17 mouse cellular contexts compared by ENCODE assay signal in the genomic region with DNA sequence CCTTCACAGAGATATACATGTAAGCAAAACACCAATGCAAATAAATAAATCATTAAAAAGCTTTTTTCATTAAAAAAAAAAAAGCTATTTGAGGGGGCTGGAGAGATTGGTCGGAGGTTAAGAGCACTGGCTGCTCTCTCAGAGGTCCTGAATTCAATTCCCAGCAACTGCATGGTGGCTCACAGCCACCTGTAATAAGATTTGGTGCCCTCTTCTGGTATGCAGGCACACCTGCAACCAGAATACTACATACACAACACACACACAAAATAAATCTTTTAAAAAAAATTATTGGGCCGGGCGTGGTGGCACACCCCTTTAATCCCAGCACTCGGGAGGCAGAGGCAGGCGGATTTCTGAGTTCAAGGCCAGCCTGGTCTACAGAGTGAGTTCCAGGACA. TPM values are rescaled to one million over a fixed set of nuclear protein-coding genes. Genes with fewer than 3 reads are reported as not detected.
A peak's percentile ranks its signal among the peaks of the same experiment; 100 is the strongest.
DNase-seq lines count a peak whose midpoint lies in the region; ATAC-seq and TF ChIP-seq lines count a peak whose summit lies in the region.
"Had no signal": no experiment of that assay in that cellular context is flagged by ENCODE, and none has a peak within 500 bp of the region (broad histone marks: within the 10 kb centered on the region; RNA-seq: fewer than 3 reads in every experiment).

No protein-coding gene starts in this region.

- no peak overlapping the region for H3K9ac ChIP-seq in ES-Bruce4 (ENCODE audit: low read depth, poor library complexity, severe bottlenecking)
- H3K9ac ChIP-seq: hindbrain, embryonic 12.5 days; limb, embryonic 15.5 days had no signal

- H3K36me3 ChIP-seq in ES-Bruce4 (ENCODE audit: control insufficient read depth, insufficient read depth, low read length, poor library complexity, severe bottlenecking): peaks cover 79% of the 10 kb centered on the region

- peak; percentile 13 for DNase-seq in embryo, embryonic 11 days
- no peak for DNase-seq in embryo, embryonic 9.5 days (ENCODE audit: extremely low spot score)
- no peak for DNase-seq in left cerebral cortex, adult 2 months (ENCODE audit: extremely low spot score in 1 of 2, low spot score in 2 of 2)
- no peak for DNase-seq in left cerebral cortex, postnatal 4 days
- no peak for DNase-seq in cerebellum, adult 11 months
- DNase-seq: cerebellum, postnatal 25 days; kidney, adult 18-20 months; lung, postnatal 4 days; retina, postnatal 1 day; thymus, postnatal 36 days had no signal

- TF ChIP-seq EP300 in ES-Bruce4 (IDR thresholded peaks at IDR 0.05; ENCODE audit: insufficient read depth, low read depth, low read length): no peak

- intact Hi-C loops in left cerebral cortex, adult 2 months (cut with DNase I): no loop called here
- intact Hi-C loops in left cerebral cortex, postnatal 4 days (cut with DNase I): no loop called here

- no peaks in the 10 kb centered on the region for H3K9me3 ChIP-seq in ES-Bruce4 (replicated peaks; ENCODE audit: control insufficient read depth, insufficient read depth, low read length, poor library complexity, severe bottlenecking)
- H3K9me3 ChIP-seq: hindbrain, embryonic 12.5 days; limb, embryonic 15.5 days had no signal

- ATAC-seq in megakaryocyte, adult 5-6 weeks (ENCODE audit: poor library complexity, severe bottlenecking): no peak

- no peak overlapping the region for H3K4me3 ChIP-seq in left cerebral cortex, adult 2 months
- no peak overlapping the region for H3K4me3 ChIP-seq in ES-Bruce4 (ENCODE audit: low read depth, low read length)
- H3K4me3 ChIP-seq in bone marrow macrophage, adult 2 months (ENCODE audit: insufficient read depth, low read length): no peak overlapping the region
- H3K4me3 ChIP-seq: hindbrain, embryonic 12.5 days; limb, embryonic 15.5 days had no signal

- no peak overlapping the region for H3K27ac ChIP-seq in left cerebral cortex, adult 2 months
- no peak overlapping the region for H3K27ac ChIP-seq in ES-Bruce4 (ENCODE audit: insufficient read depth, low read length)
- H3K27ac ChIP-seq in bone marrow macrophage, adult 2 months (ENCODE audit: insufficient read depth, low read depth, low read length): no peak overlapping the region
- H3K27ac ChIP-seq: hindbrain, embryonic 12.5 days; limb, embryonic 15.5 days had no signal

- TF ChIP-seq POLR2A in ES-Bruce4 (IDR thresholded peaks at IDR 0.05; ENCODE audit: insufficient read depth, low read length): no peak
- TF ChIP-seq POLR2A in bone marrow macrophage, adult 2 months (IDR thresholded peaks at IDR 0.05; ENCODE audit: borderline replicate concordance, low read depth, low read length): no peak

- no peaks in the 10 kb centered on the region for H3K27me3 ChIP-seq in ES-Bruce4 (ENCODE audit: control insufficient read depth, insufficient read depth, low read length, poor library complexity, severe bottlenecking)
- H3K27me3 ChIP-seq: hindbrain, embryonic 12.5 days; limb, embryonic 15.5 days had no signal

- TF ChIP-seq CTCF in left cerebral cortex, adult 2 months (IDR thresholded peaks at IDR 0.05): peak; percentile 29
- TF ChIP-seq CTCF in ES-Bruce4 (IDR thresholded peaks at IDR 0.05; ENCODE audit: low read depth, low read length): peak; percentile 23
- peak; percentile 30; the same call in 1 of the 2 replicates for TF ChIP-seq CTCF in bone marrow macrophage, adult 2 months (IDR thresholded peaks at IDR 0.05; ENCODE audit: low read depth, low read length)

- no peaks in the 10 kb centered on the region for H3K4me1 ChIP-seq in ES-Bruce4 (ENCODE audit: control insufficient read depth, insufficient read depth, low read length)
- peaks cover 17% of the 10 kb centered on the region for H3K4me1 ChIP-seq in bone marrow macrophage, adult 2 months (ENCODE audit: control insufficient read depth, insufficient read depth, low read length)
- H3K4me1 ChIP-seq: hindbrain, embryonic 12.5 days; limb, embryonic 15.5 days had no signal

RNA-seq across cellular contexts. Expression of gene St13, which starts 13.6 kb away (rescaled TPM):
- total RNA-seq in left cerebral cortex, adult 2 months (2021): 100 to 1,000 TPM; 168 to 171 TPM
- 100 to 1,000 TPM; 188 to 193 TPM for total RNA-seq in left cerebral cortex, postnatal 4 days (2021)
- polyA plus RNA-seq in ES-Bruce4 (2011; ENCODE audit: insufficient read depth, insufficient read length, low read depth, missing spikeins): 696 and 796 TPM in 2 replicates
- polyA plus RNA-seq in bone marrow macrophage, adult 2 months (2012; ENCODE audit: insufficient read depth, insufficient read length, missing spikeins): 166 and 202 TPM in 2 replicates
- total RNA-seq in megakaryocyte, adult 5-6 weeks (2015): 47.5 and 60.1 TPM in 2 replicates
- 162 and 222 TPM in 2 replicates for total RNA-seq in megakaryocyte, adult 5-6 weeks (2017)

RNA-seq across cellular contexts. Expression of gene Xpnpep3, which starts 13.6 kb away (rescaled TPM):
- 10 to 100 TPM; 15.1 to 15.4 TPM for total RNA-seq in left cerebral cortex, adult 2 months (2021)
- total RNA-seq in left cerebral cortex, postnatal 4 days (2021): 10 to 100 TPM; 11.4 to 11.7 TPM
- 21.0 and 26.7 TPM in 2 replicates for polyA plus RNA-seq in ES-Bruce4 (2011; ENCODE audit: insufficient read depth, insufficient read length, low read depth, missing spikeins)
- polyA plus RNA-seq in bone marrow macrophage, adult 2 months (2012; ENCODE audit: insufficient read depth, insufficient read length, missing spikeins): 8.8 and 9.8 TPM in 2 replicates
- total RNA-seq in megakaryocyte, adult 5-6 weeks (2015): 3.3 and 6.8 TPM in 2 replicates
- 9.1 and 15.7 TPM in 2 replicates for total RNA-seq in megakaryocyte, adult 5-6 weeks (2017)

RNA-seq across cellular contexts. Expression of gene Dnajb7, which starts 21.8 kb away (rescaled TPM):
- total RNA-seq in left cerebral cortex, adult 2 months (2021): not detected
- total RNA-seq in left cerebral cortex, postnatal 4 days (2021): under 1 TPM in 1 of 2 experiments, not detected in 1; 0.28 TPM
- not detected in 2 replicates for polyA plus RNA-seq in ES-Bruce4 (2011; ENCODE audit: insufficient read depth, insufficient read length, low read depth, missing spikeins)
- polyA plus RNA-seq in bone marrow macrophage, adult 2 months (2012; ENCODE audit: insufficient read depth, insufficient read length, missing spikeins): 0.79 TPM in 1 of 2 replicates, not detected in the other
- total RNA-seq in megakaryocyte, adult 5-6 weeks (2015): not detected in 2 replicates
- 0.18 TPM in 1 of 2 replicates, not detected in the other for total RNA-seq in megakaryocyte, adult 5-6 weeks (2017)
- total RNA-seq: adrenal gland, adult 18-20 months; gastrocnemius, postnatal 4 days had no signal

RNA-seq across cellular contexts. Expression of gene Slc25a17, which starts 25.7 kb away (rescaled TPM):
- total RNA-seq in left cerebral cortex, adult 2 months (2021): 10 to 100 TPM; 36.3 to 41.5 TPM
- total RNA-seq in left cerebral cortex, postnatal 4 days (2021): 10 to 100 TPM; 71.9 to 72.3 TPM
- polyA plus RNA-seq in ES-Bruce4 (2011; ENCODE audit: insufficient read depth, insufficient read length, low read depth, missing spikeins): 81.8 and 87.7 TPM in 2 replicates
- 38.0 and 42.7 TPM in 2 replicates for polyA plus RNA-seq in bone marrow macrophage, adult 2 months (2012; ENCODE audit: insufficient read depth, insufficient read length, missing spikeins)
- total RNA-seq in megakaryocyte, adult 5-6 weeks (2015): 56.7 and 56.8 TPM in 2 replicates
- 61.3 and 67.6 TPM in 2 replicates for total RNA-seq in megakaryocyte, adult 5-6 weeks (2017)
